Mouse (Mus musculus): Measurements from ENCODE around the gene Irf5. TPM values are rescaled to one million over a fixed set of nuclear protein-coding genes. Genes with fewer than 3 reads are reported as not detected.

Irf5 gene
- total RNA-seq (2022) = 10 to 100 TPM in 1 of 4 experiments, 1 to 10 TPM in 3; 4.7 to 10.3 (median 6.5) TPM

DNA sequence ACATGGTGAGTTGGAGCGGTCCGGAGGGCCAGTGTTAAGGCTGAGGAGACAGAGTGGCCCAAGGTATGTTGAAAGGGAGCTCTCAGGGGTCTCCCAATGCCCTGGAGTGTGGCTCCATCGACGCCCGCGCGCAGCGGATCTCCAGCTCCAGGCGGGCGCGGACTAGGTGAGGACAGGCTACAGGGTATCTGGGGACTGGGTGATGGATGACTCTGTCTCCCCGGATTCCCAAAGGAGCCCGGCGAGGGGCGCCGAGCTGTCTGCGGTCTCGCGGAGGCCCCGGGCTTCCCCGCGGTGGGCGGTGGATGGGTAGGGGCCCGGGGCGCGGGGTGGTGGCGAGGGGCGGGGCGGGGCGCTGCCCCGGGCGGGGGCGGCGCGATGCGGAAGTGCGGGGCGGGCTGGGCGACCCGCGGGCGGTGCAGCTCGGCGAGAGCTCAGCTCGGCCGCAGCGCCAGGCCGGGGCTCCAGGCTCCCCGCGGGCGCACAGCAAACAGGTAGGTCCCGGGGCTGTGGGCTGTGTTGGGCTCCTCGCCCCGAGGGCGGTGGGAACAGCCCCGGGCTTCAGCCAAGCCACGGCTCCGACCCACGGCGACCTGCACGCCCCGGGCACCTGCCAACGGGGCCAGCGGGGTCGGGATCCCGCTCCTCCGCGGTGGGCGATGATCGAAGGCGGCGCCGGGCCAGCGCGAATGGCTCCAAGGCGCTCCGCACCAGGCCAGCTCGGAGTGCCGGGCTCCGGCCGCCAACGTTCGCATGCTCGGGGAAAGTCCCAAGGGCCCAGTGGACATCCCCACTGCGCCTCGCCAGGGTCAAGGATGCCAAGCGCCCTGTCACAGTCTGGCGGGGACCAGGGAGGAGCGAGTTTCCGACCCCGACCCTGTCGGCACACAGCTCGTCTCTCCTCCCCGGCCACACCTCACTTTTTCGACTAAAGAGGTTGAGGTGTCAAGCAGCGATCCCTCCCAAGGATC lies at the start of gene Irf5:
Irf5 (plus strand) TSS at position 345 of the 971 bp plus-strand sequence.
- DNase-seq (ENCODE audit: low spot score in 2 of 2) = no peak

DNA sequence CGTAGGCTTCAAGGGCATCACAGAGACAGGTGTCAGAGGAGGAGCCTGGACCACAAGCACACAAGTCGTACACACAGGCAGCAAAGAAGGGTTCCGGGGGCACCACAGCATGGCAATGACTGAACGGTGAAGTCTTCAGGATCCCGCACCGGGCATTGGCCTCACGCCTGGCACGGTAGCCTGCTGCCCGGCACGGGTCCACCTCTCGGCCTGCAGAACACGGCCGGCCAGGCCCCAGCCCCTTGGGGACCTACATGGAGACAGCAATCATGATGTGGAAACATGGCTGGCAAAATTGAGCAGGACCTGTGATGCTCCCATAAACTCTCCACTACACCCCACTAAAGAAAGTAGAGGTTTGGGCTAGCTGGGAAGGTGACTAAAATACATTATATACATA lies 43.7 kb upstream of the Irf5 start:
- no peak for DNase-seq (ENCODE audit: low spot score in 2 of 2)

DNA sequence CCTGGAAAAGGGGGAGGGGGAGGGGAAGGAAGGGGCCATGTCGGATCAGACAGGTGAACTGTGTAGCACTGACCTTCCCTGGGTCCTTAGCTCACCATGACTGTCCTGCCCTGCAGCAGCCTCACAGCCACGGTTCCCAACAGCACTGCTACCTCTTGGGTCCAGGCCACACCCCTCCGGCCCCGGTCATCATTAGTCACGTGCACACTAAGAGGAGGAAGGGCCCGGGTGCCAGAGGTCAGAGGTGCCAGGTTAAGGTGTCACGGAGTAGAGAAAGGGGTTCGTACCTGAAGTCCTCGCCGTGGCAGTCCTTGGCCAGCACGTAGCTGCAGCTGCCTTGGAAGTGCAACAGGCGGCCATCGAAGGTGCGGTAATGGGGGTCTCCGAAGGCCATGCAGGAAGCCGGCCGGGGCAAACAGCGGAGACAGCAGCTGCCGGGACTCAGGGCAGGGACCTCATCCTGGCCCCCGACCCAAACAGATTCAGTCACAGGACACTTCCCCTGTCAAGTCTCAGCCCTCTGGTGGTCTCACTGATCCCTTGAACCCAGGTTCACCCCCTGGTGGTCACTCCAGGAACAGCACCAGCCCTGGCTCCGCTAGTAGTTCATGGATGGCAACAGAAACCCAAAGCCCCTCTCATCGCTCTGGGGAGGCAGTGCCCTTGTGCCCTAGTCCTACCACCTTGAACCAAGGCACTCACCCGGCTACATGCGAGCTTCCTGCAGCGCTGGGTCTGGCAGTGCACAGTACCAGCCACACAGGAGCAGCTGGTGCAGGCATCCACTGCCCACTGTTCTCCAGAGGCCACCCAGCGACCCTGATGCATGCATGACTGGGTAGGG lies 41.5 kb upstream of the Irf5 start:
- peak in 1 of 2 experiments; percentile 42 for DNase-seq (ENCODE audit: low spot score in 2 of 2)

DNA sequence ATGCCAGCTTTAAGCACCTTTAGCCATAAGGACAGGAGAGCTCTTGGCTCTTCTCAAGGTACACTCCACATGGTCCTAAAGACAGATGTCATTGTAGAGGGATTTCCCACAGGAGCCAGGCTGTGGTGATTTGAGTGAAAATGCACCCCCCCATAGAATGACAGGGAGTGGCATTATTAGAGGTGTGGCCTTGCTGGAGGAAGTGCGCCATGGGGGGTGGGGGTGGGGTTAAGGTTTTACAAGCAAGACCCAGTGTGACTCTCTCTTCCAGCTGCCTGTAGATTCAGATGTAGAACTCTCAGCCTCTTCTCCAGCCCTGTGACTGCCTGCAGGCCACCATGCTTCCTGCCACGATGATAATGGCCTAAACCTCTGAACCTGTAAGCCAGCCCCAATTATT lies 40.5 kb upstream of the Irf5 start:
- no peak for DNase-seq (ENCODE audit: low spot score in 2 of 2)

DNA sequence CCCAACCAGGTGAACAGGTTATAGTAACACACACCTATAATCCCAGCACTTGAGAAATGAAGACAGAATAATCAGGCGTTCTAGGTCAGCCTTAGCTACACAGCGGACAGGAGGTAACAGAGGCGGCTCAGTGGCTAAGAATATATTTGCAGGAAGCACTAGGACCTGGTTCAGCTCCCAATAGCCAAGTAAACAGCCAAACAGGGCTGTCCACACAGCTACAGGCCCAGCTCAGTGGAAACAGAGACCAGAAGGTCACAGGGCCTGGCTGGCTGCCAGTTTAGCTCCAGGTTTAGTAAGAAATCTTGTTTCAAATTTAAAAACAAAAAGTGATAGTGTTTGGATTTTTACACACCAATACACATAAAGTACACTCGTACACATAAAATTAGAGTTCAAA lies 32.3 kb upstream of the Irf5 start:
- DNase-seq (ENCODE audit: low spot score in 2 of 2) = no peak

DNA sequence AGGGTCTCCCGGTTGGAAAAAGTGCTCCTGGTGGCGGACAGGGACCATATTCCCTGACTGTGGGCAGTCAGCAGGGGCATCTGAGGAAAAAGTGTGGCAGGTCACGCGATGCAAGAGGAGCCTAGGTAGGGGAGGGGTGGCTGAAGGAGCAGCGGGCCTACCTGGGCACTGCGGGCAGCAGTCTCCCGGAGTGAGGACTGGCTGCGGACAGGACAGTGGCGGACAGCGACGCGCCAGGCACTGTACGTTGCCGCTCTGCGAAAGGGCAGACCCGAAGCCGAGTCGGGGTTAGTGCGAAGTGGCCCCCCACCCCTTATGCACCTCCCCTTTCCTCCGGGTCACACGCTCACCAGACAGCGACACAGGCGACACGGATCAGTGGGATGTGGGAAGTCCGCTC lies 30.2 kb upstream of the Irf5 start:
- no peak for DNase-seq (ENCODE audit: low spot score in 2 of 2)

DNA sequence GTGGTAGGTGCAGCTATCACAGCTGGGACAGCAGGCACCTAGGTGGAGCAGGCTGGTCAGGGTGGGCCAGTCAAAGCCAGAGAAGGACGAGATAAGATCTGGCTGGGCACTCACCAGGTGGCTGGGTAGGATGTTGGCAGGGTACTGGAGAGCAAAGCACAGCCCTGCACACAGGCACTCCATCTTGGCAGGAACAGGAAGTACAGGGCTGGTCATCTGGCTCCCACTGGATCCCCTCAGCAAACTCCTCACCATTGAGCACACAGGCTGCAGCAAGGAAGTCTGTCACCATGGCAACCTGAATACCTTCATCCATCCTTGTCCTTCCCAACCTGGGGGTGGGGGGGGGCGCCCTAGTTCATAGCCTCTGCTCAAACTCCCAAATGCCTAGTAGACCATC lies 28.6 kb upstream of the Irf5 start:
- no peak for DNase-seq (ENCODE audit: low spot score in 2 of 2)

DNA sequence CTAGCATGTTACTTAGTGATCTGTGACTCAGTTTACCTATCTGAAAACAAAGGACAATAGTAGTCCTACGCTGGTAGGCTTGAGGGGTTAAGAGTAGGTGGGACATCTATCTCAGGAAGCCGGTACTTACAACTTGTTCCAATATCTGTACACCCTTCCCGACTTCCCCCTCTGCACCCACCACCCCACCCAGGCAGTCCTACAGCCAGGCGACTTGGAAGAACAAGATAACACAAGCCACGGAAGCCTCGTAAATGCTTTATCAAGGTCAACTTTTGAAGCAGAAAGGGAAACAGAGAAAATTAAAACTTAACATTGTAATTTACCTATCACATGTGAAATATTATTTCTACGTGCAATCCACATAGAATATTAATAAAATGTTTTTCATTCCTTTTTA lies 26.2 kb upstream of the Irf5 start:
- no peak for DNase-seq (ENCODE audit: low spot score in 2 of 2)

DNA sequence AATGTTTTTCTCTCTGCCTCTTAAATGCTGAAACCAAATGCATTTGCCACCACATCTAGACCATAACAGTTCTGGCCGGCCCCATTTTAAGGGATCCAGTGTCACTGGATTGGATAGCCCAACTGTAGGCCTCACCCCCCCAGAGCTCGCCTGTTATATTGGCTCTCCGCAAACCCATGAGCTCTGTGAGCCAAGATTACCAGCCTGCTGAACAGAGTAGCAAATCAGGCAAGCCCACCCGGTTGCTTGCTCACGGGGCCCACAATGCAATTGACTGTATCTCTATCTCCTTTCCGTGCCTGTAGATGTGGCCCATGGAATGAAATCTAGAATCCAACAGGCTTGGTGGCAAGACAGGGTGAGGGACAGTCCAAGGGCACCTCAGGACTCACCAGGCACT lies 25.6 kb upstream of the Irf5 start:
- no peak for DNase-seq (ENCODE audit: low spot score in 2 of 2)

DNA sequence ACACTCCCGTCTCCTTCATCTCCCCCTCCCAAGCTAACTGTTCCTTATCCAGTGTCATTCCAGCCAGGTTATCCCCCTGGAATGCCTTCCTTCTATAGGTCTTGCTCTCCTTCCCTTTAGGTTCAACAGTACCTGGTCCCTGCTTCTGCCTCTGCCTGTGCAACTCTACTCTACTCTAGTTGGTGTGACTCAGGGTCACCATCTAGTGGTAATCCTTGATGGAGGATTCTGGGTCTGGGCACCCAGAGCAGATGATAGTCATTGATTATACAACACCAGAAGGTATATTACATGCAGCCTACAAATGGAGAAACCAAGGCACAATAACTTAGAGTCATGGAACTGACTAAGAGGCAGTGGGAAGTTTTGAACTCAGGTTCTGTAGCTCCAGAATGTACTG lies 24.8 kb upstream of the Irf5 start:
- DNase-seq (ENCODE audit: low spot score in 2 of 2) = no peak

DNA sequence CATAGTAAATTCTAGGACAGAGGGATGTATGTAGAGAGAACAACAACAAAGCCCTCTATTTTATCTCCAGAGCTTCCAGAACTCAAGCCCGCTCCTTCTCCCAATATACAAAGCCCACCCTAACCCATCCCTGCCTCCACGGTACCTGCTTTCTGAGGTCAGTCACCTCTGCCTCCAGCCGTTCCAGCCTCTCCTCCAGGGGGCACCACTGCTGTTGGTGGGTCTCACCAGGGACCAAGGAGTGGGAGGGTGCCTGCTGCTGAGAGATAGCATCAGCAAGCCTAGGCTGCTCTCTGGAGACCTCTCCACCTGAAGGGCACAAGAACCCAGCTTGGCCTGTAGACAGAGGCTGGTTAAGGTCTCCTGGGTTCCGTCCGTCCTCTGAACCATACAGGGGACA lies 20.9 kb upstream of the Irf5 start:
- no peak for DNase-seq (ENCODE audit: low spot score in 2 of 2)

DNA sequence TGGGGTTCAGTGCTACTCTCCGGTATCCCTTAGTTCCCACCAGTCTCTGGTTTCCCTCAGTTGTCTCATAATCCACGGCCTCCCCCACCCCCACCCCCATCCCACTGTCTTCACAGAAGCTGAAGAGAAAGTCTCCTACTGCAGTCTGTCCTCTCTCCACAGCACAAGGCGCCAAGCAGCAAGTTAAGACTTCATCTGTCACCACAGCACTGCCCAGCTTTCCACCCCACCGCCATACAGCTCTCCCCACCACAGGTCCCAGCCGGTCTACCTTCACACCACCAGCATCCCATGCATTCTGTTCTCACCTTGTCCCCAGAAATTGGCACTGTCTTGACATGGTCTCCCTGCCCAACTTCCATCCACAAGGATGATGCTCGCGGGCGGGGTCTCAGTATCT lies 19.6 kb upstream of the Irf5 start:
- no peak for DNase-seq (ENCODE audit: low spot score in 2 of 2)

DNA sequence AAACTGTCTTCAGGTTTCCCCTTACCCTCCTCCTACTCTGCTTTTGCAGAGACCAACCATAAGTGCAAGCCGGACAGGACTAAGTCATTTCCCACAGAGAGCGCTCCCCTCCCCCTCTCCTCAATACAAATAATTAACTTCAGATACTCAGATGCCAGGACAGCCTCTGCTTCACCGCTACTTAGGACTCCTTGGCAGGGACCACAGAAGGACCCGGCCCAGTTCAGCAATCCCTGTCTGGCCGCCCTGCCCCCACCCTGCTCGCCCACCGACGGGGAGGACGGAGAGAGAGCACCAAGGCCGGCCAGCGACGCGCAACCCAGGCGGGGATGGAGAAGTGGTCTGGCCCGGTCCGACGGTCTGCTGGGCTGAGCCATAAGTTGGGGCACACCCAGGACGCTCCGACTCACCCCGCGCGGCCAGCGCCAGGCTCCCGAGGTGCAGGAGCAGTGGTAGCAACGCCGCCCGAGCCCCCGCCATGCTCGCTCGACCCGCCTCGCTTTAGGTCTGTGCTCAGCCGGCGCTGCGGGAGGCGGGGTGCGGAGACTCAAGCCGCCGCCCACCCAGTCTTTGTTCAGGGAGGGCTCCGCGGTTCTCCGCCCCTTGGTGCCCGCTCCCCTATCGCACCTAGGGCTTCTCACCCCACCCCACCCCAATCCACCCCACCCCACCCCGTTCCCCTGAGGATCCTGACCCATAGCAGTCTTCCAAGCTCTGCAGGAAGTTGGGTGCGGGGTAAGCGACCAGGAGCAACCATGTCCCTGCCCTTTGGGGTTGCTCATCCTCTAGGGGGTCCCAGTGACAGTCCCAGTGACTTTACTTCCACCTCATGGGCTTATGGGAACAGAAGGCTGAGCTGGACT lies 18.7 kb upstream of the Irf5 start, which contains the start of gene Kcp:
Kcp (minus strand) TSS at position 506 of the 863 bp plus-strand sequence.
- DNase-seq (ENCODE audit: low spot score in 2 of 2) = no peak

DNA sequence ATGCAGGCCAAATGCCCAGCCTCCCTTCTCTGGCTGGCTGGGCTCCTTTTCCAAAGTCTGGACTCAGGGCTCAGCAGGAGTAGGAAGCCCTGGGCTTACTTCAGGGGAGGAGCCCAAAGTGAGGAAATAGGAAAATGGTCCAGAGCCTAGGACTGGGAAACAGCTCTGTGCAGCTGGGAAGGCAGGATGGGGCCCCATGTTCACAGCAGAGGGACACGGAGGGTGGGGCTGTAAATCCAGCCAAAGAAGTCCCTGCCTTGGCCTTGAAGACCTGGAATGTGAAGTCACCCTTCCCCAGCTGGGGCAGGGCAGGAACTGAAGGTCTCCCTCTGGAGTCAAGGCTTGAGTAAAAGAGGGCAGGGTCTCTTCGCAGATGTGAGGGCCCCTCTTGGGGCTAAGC lies 17.3 kb upstream of the Irf5 start:
- DNase-seq (ENCODE audit: low spot score in 2 of 2) = no peak

DNA sequence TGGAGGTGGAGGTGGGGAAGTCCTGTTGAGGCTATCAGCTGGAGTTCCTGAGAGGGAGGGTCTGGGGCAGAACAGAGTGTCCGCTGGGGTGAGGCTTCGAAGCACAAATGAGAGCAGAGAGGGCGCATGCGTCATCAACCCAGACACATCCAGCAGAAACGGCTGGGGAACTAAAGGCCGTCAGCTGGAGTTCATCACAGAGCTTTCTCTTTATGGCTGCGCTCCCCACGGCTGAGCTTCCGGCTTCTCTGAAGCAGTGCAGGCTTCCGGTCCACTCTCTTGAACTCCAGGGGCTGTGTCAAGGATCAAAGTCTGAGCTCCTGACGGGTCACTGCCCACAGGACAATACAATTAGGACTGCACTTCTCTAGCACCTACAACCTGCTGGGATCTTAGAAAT lies 13.1 kb upstream of the Irf5 start:
- no peak for DNase-seq (ENCODE audit: low spot score in 2 of 2)

DNA sequence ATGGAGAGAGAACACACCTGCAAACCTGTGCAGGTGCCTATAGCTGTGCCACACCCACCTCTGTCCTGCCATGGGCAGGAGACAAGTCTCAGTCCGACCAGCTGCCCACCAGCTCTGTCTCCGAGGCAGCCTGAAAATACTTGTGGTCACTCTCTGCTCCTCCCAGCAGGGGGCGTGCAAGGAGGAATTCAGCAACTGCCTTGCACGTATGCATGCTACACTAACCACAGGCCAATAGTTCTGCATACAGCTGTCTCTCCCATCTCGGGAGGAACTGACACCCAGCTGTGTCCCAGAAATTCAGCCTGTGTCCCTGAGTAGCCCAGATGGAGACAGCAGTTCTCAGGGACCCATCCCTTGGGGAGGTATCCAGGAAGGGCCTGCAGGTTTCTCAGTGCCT lies 9.3 kb upstream of the Irf5 start:
- DNase-seq (ENCODE audit: low spot score in 2 of 2) = peak; percentile 34 to 37

DNA sequence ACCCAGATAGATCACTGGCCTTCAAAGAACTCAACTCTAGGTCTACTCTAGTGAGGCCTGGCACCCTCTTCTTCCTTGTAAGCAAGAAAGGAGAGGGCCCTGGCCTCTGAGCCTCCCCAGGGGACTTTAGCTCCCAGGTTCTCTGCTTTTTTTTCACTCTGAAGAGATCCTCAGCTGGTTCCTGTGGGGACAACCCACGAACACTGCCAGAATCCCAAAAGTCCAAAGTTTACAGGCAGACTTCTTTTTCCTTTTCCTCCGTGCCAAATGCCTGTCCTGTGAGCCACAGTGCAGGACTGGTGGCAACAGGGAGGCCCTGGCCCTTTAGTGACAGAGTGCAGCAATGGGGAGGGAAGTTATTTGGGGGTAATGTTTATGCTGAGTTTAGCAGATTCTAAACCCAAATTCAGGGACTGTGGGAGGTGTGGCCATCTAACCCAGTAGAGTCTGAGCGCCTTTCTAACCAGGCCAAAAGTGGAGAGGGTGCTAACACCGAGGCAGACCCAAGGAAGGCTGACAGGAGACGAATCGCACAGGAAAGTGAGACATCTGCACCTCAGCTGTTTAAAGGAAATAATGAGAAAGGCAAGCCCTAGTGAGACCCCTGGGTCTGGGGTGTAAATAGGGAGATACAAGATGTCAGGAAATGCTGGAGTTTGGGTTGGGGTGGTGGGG lies 3.7 kb upstream of the Irf5 start:
- DNase-seq (ENCODE audit: low spot score in 2 of 2) = no peak

DNA sequence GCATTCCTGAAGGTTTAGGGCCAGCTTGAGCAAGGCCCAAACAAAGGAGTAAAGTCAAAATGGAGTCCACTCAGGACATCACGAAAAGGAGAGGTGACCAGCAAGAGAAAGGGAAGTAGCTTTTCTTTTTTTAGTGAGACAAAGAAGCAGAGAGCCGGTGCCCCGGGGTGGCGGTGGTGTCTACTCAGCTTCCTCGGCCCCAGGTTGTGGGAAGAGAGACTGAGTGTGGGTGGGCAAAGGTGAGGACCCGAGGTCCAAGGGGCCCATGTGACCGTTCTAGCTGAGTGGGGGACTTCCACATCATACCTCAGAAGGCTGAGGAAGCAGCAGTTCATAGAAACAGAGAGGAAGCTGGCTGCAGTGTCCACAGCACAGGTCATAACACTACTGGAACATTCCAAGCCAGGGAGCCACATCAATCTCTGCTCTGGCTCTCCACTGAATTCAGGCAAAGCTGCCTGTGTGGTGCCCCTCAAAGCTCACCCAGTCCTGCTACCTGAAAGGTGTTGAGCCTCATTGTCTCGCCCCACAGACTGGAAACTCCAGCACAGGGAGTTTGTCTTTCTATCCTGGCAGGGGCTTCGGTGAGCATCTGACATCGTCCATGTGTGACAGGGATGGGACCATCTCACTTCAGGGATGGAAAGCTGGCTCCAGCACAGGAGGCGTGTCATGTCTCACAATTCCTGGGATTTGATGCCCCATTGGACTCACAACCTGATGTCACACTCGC lies 3.0 kb upstream of the Irf5 start:
- DNase-seq (ENCODE audit: low spot score in 2 of 2) = no peak

DNA sequence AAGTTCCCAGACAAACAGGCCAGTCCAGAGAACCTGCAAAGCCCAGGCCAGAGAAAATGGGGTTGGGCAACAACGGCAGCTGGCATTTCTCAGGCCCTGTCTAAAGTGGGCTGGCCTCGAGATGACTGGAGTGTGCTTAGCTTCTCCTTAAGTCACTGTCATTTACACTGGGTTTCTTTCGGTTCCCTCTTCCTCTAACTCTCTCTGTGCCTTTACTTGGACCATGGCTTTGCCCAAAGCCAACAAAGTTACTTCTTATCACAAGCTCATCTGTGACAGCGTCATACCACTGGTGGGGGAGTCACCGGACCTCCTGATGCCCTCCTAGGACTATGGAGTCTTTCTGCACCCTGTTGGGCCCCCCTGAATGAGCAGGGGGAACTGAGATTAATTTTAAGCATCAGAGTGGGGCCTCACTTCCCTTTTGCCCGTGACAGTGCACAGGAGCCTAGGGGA lies 2.4 kb upstream of the Irf5 start:
- no peak for DNase-seq (ENCODE audit: low spot score in 2 of 2)

DNA sequence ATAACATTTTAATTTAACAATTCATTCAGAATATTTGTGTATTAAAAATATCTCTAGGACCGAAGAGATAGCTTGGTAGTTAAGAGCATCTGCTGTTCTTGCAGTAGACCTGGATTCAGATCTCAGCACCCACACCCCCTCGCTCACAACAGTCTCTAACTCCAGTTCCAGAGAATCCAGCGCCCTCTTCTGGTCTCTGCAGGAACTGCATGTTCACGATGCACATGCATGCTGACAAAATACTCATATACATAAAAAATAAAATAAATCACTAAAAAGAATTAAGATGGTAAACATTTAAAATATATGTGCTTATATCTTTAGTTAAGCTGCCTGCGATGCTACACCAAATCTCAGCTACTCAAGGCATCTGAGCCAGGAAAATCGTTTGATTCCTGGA lies 1.2 kb upstream of the Irf5 start:
- DNase-seq (ENCODE audit: low spot score in 2 of 2) = no peak
